Mouse (Mus musculus): ENCODE measurements at regions not wholly inside any gene's neighbourhood (a gene's known extent, or its start where the extent isn't known, plus 50 kb on each side); places are given as distances from the start of the nearest gene placed in this dataset.
A peak's percentile ranks its signal among the peaks of the same experiment; 100 is the strongest.

- TF ChIP-seq JUND (conservative IDR thresholded peaks at IDR 0.05; ENCODE audit: low read depth, low read length) (no peak), KAT2A (IDR thresholded peaks at IDR 0.05; ENCODE audit: insufficient replicate concordance, low read length) (no peak), EP300 (IDR thresholded peaks at IDR 0.05; ENCODE audit: low read length) (peak; percentile 46; the same call in 1 of the 2 replicates), CTCF (conservative IDR thresholded peaks at IDR 0.05 in 1 of 2, IDR thresholded peaks at IDR 0.05 in 1 of 2; ENCODE audit: low read depth in 2 of 2, low read length in 2 of 2) (no peak), MEF2A (IDR thresholded peaks at IDR 0.05; ENCODE audit: borderline replicate concordance, low read depth, low read length) (no peak), CHD2 (IDR thresholded peaks at IDR 0.05; ENCODE audit: low read length) (no peak), USF1 (IDR thresholded peaks at IDR 0.05; ENCODE audit: low read depth, low read length) (no peak), SIN3A (IDR thresholded peaks at IDR 0.05; ENCODE audit: low read length) (no peak), E2F4 (IDR thresholded peaks at IDR 0.05; ENCODE audit: insufficient replicate concordance, low read depth, low read length) (no peak), POLR2A (IDR thresholded peaks at IDR 0.05; ENCODE audit: low read depth, low read length) (no peak), POLR2AphosphoS2 (IDR thresholded peaks at IDR 0.05; ENCODE audit: low read depth, low read length) (no peak), RAD21 (IDR thresholded peaks at IDR 0.05; ENCODE audit: low read depth, low read length) (no peak), ZC3H11A (IDR thresholded peaks at IDR 0.05; ENCODE audit: low read depth, low read length) (no peak), MAX (IDR thresholded peaks at IDR 0.05; ENCODE audit: low read length) (no peak)
These were observed 189.6 kb downstream of the Mtx2 start for GRCm38 (mm10) chr2:75014994-75015728.
